Mouse (Mus musculus) ES-E14 (cell line): ENCODE measurements around the gene Gcm1. TPM values are rescaled to one million over a fixed set of nuclear protein-coding genes. Genes with fewer than 3 reads are reported as not detected.

Experiments
- DNase-seq: peaks from one replicate; pipeline ENCODE4 v3.0.0-alpha.2; 2013; ENCODE audit warnings: low read depth, low spot score
- H3K27ac ChIP-seq: 2 replicates; pipeline ENCODE4 v1.5.1; 2012; ENCODE audit warnings: low read depth, mild to moderate bottlenecking, low read length, moderate library complexity, mixed read lengths; ENCODE audit not compliant: poor library complexity, insufficient read depth, severe bottlenecking
- H3K36me3 ChIP-seq: 2 replicates; pipeline ENCODE4 v1.6.1; 2012; ENCODE audit warnings: mild to moderate bottlenecking, low read length, moderate library complexity, mixed read lengths; ENCODE audit not compliant: control insufficient read depth, poor library complexity, insufficient read depth, severe bottlenecking
- H3K4me1 ChIP-seq, 2 experiments: fragments of 150-350 bp in 1 of 2; sonication (generic) in 1 of 2; 2 replicates each; pipeline ENCODE4 v1.6.1; 2012; ENCODE audit warnings: low read length in 2 of 2, mild to moderate bottlenecking in 1 of 2, mixed read lengths in 1 of 2; ENCODE audit not compliant: control insufficient read depth in 2 of 2, insufficient read depth in 2 of 2, poor library complexity in 1 of 2
- H3K4me3 ChIP-seq, 2 experiments: fragments of 150-350 bp in 1 of 2; sonication (generic) in 1 of 2; 2 replicates each; pipeline ENCODE4 v1.5.1; 2012; ENCODE audit warnings: low read length in 2 of 2, low read depth in 1 of 2, mild to moderate bottlenecking in 1 of 2, mixed read lengths in 1 of 2; ENCODE audit not compliant: insufficient read depth in 1 of 2, poor library complexity in 1 of 2, severe bottlenecking in 1 of 2
- H3K9ac ChIP-seq: 2 replicates; pipeline ENCODE4 v1.6.1; 2012; ENCODE audit warnings: low read depth, mild to moderate bottlenecking, low read length, mixed read lengths; ENCODE audit not compliant: poor library complexity, insufficient read depth, severe bottlenecking
- H3K9me3 ChIP-seq: fragments of 150-350 bp; sonication (generic); 2 replicates; pipeline ENCODE4 v1.6.1; 2012; ENCODE audit warnings: low read depth, mild to moderate bottlenecking, low read length; ENCODE audit not compliant: control insufficient read depth, insufficient read depth
- CHD2 ChIP-seq: IDR thresholded peaks from 2 replicates; pipeline ENCODE4 v1.6.1; 2014; ENCODE audit warnings: mild to moderate bottlenecking, low read depth, low read length, inconsistent platforms
- HCFC1 ChIP-seq: IDR thresholded peaks from 2 replicates; pipeline ENCODE4 v1.6.1; 2012; ENCODE audit warnings: low read length, inconsistent platforms, borderline replicate concordance; ENCODE audit not compliant: insufficient read depth
- MAFK ChIP-seq: IDR thresholded peaks from 2 replicates; pipeline ENCODE4 v1.6.1; 2014; ENCODE audit warnings: mild to moderate bottlenecking, low read depth, low read length, inconsistent platforms; ENCODE audit not compliant: insufficient read depth
- ZC3H11A ChIP-seq: IDR thresholded peaks from 2 replicates; pipeline ENCODE4 v1.6.1; 2012; ENCODE audit warnings: low read depth, mild to moderate bottlenecking, inconsistent platforms, low read length, borderline replicate concordance
- ZNF384 ChIP-seq: IDR thresholded peaks from 2 replicates; pipeline ENCODE4 v1.6.1; 2012; ENCODE audit warnings: low read depth, low read length, inconsistent platforms
- in situ Hi-C, 2 experiments: fragments of 600-800 bp; cut with MboI; formaldehyde crosslinking; loops; one replicate each; pipeline ENCODE4 v1.15.1; 2025; ENCODE audit warnings: low sequenced_read_pairs in 2 of 2, inconsistent platforms in 1 of 2; ENCODE audit not compliant: unreplicated experiment in 2 of 2
- total RNA-seq: library from RNA; depleted of rRNA; stranded (reverse); fragments of 300-350 nt; gene quantifications from 2 replicates; pipeline ENCODE4 v1.2.3, GENCODE M21; 2012

Gene Gcm1
- total RNA-seq, 1 experiment: 1.4 TPM

DNA sequence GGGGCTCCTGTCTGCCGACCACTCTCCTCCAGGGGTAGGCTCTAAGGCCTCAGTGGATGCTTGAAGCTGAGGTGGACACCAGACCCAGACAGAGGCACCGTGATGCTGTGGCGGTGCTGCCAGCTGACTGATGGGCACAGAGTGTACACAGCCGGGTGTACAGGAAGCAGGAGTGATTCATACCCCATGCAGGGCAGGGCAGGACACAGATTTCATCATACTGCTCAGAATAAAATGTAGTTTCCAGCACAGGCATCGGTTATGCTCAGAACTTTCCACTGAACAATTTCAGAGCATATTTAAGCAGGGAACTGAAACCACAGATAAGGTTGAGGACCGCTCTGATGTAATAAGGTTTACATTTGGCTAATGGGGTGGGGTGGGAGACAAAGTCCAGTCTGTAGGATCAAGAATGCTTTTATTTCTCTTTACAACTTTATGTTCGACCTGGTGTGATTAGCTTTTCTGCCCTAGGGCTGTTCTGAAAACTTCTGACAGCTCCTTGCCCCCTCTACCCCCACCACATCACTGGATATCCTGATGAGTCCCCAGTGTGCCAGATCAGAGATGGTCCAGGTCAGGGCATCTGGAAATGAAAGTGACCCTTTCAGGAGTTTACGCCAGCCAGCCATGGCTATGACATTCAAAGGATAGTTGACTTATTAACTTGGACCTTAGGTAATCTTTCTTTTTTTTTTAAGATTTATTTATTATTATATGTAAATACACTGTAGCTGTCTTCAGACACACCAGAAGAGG lies 29.4 kb upstream of the Gcm1 start:
- Histone ChIP-seq H3K27ac (no peak overlapping the region), H3K4me1 (no peaks in the 10 kb centered on the region)
- in situ Hi-C loops: no loop called here

DNA sequence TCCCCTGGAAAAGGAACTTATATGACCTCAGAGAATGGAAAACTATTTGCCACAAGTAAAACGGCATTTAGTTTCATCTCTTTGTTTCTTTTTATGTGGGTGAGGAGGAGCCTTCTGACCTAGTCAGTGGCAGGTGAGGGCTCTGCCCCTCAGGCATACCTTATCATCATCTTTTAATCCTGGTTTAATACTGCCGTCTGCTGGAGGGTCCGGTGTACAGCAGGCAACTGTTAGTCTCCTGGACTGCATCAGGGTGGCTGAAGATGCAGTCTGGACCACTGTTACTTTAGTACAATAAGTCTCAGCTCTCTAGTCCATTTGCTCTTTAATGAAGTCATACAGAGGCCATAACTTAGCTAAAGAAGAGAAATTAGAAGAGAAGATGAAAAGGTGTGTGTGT lies 26.9 kb upstream of the Gcm1 start:
- in situ Hi-C loops: no loop called here
- H3K36me3 ChIP-seq: no peaks in the 10 kb centered on the region; the same call in 1 of the 2 replicates
- DNase-seq: peak; percentile 51
- no peaks in the 10 kb centered on the region for H3K4me1 ChIP-seq
- no peak for TF ChIP-seq ZNF384
- no peak for TF ChIP-seq CHD2
- peak; percentile 92 for TF ChIP-seq ZC3H11A
- H3K9me3 ChIP-seq: no peaks in the 10 kb centered on the region
- H3K27ac ChIP-seq: no peak overlapping the region
- H3K9ac ChIP-seq: no peak overlapping the region
- no peak overlapping the region for H3K4me3 ChIP-seq

More for the DNA sequence above, 29.4 kb upstream of the Gcm1 start:
- TF ChIP-seq CHD2 (no peak), MAFK (no peak), HCFC1 (no peak), ZNF384 (no peak), ZC3H11A (no peak)
- Histone ChIP-seq H3K9ac (no peak overlapping the region), H3K9me3 (no peaks in the 10 kb centered on the region), H3K36me3 (no peaks in the 10 kb centered on the region; the same call in 1 of the 2 replicates), H3K4me3 (no peak overlapping the region)
- DNase-seq: no peak

- no peaks in the 10 kb centered on the region for H3K9me3 ChIP-seq
Measured at GRCm38 (mm10) chr9:78027099-78027498, 24.6 kb upstream of the Gcm1 start.

GRCm38 (mm10) chr9:78030835-78031456 lies 20.8 kb upstream of the Gcm1 start:
- in situ Hi-C loops: loop anchor here in 1 of 2 experiments (10.0 kb wide), 1 partner anchor 226 kb away; no protein-coding TSS in a partner anchor
- Histone ChIP-seq H3K9ac (no peak overlapping the region), H3K9me3 (no peaks in the 10 kb centered on the region), H3K27ac (no peak overlapping the region), H3K36me3 (no peaks in the 10 kb centered on the region), H3K4me1 (no peaks in the 10 kb centered on the region), H3K4me3 (no peak overlapping the region)
- TF ChIP-seq MAFK (no peak), HCFC1 (no peak), ZNF384 (no peak), CHD2 (no peak), ZC3H11A (no peak)
- no peak for DNase-seq

More at GRCm38 (mm10) chr9:78027099-78027498, 24.6 kb upstream of the Gcm1 start:
- H3K4me3 ChIP-seq: no peak overlapping the region
- TF ChIP-seq ZNF384 (no peak), CHD2 (no peak), HCFC1 (no peak), MAFK (no peak), ZC3H11A (no peak)
- H3K27ac ChIP-seq: no peak overlapping the region
- H3K9ac ChIP-seq: no peak overlapping the region
- no peaks in the 10 kb centered on the region for H3K36me3 ChIP-seq
- DNase-seq: no peak
- H3K4me1 ChIP-seq: no peaks in the 10 kb centered on the region
- in situ Hi-C loops: no loop called here
